Mouse (Mus musculus) stomach, embryonic 14.5 days (tissue): ENCODE results near the gene Slc22a2. TPM values are rescaled to one million over a fixed set of nuclear protein-coding genes. Genes with fewer than 3 reads are reported as not detected.
"Not testable (repeated sequence)": the region's sequence is repeated elsewhere in the genome, so short reads cannot be mapped to it uniquely, and the experiment has no call there.

ENCODE experiments used
- ATAC-seq: fragments of 200-750 bp; cut with Nextera tagmentation; 2 replicates; pipeline ENCODE4 v1.8.0; 2017; ENCODE audit warnings: low read depth, moderate TSS enrichment; ENCODE audit not compliant: insufficient number of reproducible peaks, insufficient read depth, low FRiP score
- H3K27ac ChIP-seq: fragments of 300-500 bp; sonication (generic); 2 replicates; pipeline ENCODE4 v1.5.1; 2014; ENCODE audit warnings: mild to moderate bottlenecking, low read length, moderate library complexity, mixed read lengths
- H3K27me3 ChIP-seq: fragments of 300-500 bp; sonication (generic); 2 replicates; pipeline ENCODE4 v1.6.1; 2014; ENCODE audit warnings: low read length, control low read depth, mixed read lengths; ENCODE audit not compliant: control insufficient read depth, insufficient read depth
- H3K36me3 ChIP-seq: fragments of 300-500 bp; sonication (generic); 2 replicates; pipeline ENCODE4 v1.6.1; 2014; ENCODE audit warnings: mild to moderate bottlenecking, control low read depth, low read length, moderate library complexity, mixed read lengths; ENCODE audit not compliant: control insufficient read depth, insufficient read depth
- H3K4me1 ChIP-seq: fragments of 300-500 bp; sonication (generic); 2 replicates; pipeline ENCODE4 v1.6.1; 2014; ENCODE audit warnings: low read length, control low read depth, mixed read lengths; ENCODE audit not compliant: control insufficient read depth, insufficient read depth
- H3K4me2 ChIP-seq: fragments of 300-500 bp; sonication (generic); replicated peaks from 2 replicates; pipeline ENCODE4 v1.6.1; 2014; ENCODE audit warnings: low read depth, low read length, control low read depth
- H3K4me3 ChIP-seq: fragments of 300-500 bp; sonication (generic); 2 replicates; pipeline ENCODE4 v1.5.1; 2014; ENCODE audit warnings: low read depth, low read length, control low read depth
- H3K9ac ChIP-seq: fragments of 300-500 bp; sonication (generic); replicated peaks from 2 replicates; pipeline ENCODE4 v1.6.1; 2014; ENCODE audit warnings: low read depth, mild to moderate bottlenecking, control low read depth, low read length, moderate library complexity, mixed read lengths
- H3K9me3 ChIP-seq: fragments of 300-500 bp; sonication (generic); 2 replicates; pipeline ENCODE4 v1.6.1; 2016; ENCODE audit warnings: low read depth, low read length, control low read depth; ENCODE audit not compliant: control insufficient read depth
- WGBS: fragments of 180-500 bp; shearing (Covaris S2); extraction: QIAGEN DNeasy Blood & Tissue Kit; methylation state at CpG from one replicate; pipeline ENCODE4 v1.1.7; 2014; 5-methylcytosine and 5-hydroxymethylcytosine counted together
- polyA plus RNA-seq: library from polyadenylated mRNA; unstranded; fragments of >200 nt; fragmentation: Nextera tagmentation; extraction: Ambion mirVana; gene quantifications from 2 replicates; pipeline ENCODE4 v1.2.1, GENCODE M21; 2014

The Slc22a2 gene
- not detected in 2 replicates for polyA plus RNA-seq

- no peak within 1 kb of the TSS for H3K27ac ChIP-seq
- peaks cover 5% of the 10 kb centered on the region; the same call in 1 of the 2 replicates for H3K4me1 ChIP-seq
- no peak for ATAC-seq
- H3K9me3 ChIP-seq, result no peaks in the 10 kb centered on the region
- no peak within 1 kb of the TSS for H3K4me2 ChIP-seq
- no peak within 1 kb of the TSS for H3K9ac ChIP-seq
- no peak within 1 kb of the TSS for H3K4me3 ChIP-seq
- no peaks in the 10 kb centered on the region for H3K27me3 ChIP-seq
- H3K36me3 ChIP-seq, result no peaks in the 10 kb centered on the region
- 46% methylated on average over 10 of the region's 10 CpGs for WGBS
Measured at GRCm38 (mm10) chr17:12583991-12584390, at the start of gene Slc22a2. TSS of gene Slc22a2 (plus strand) at chr17:12584132.

- no peak; the same call in 1 of the 2 replicates for ATAC-seq
- WGBS, result 43% methylated on average over 13 of the region's 13 CpGs
- no peak overlapping the region for H3K9ac ChIP-seq
Measured at GRCm38 (mm10) chr17:12534353-12535145, 49.4 kb upstream of the Slc22a2 start.

GRCm38 (mm10) chr17:12562215-12562614 lies 21.7 kb upstream of the Slc22a2 start:
- WGBS, result 80% methylated on average over 4 of the region's 4 CpGs
- no peak for ATAC-seq
- Histone ChIP-seq H3K4me3 (no peak overlapping the region), H3K9ac (no peak overlapping the region), H3K27ac (no peak overlapping the region), H3K4me2 (no peak overlapping the region), H3K4me1 (no peaks in the 10 kb centered on the region), H3K36me3 (no peaks in the 10 kb centered on the region), H3K27me3 (no peaks in the 10 kb centered on the region), H3K9me3 (no peaks in the 10 kb centered on the region; the same call in 1 of the 2 replicates)

More at GRCm38 (mm10) chr17:12534353-12535145, 49.4 kb upstream of the Slc22a2 start:
- 0 out of 2 replicates have a peak, but pooled peaks cover 4% of the 10 kb centered on the region for H3K4me1 ChIP-seq
- H3K27ac ChIP-seq, result no peak overlapping the region
- H3K4me3 ChIP-seq, result no peak overlapping the region
- no peaks in the 10 kb centered on the region for H3K36me3 ChIP-seq
- H3K27me3 ChIP-seq, result no peaks in the 10 kb centered on the region
- H3K4me2 ChIP-seq, result no peak overlapping the region
- no peaks in the 10 kb centered on the region for H3K9me3 ChIP-seq

GRCm38 (mm10) chr17:12564481-12565000 lies 19.4 kb upstream of the Slc22a2 start:
- not testable (repeated sequence) for H3K36me3 ChIP-seq, ATAC-seq, H3K27ac ChIP-seq, H3K4me3 ChIP-seq, H3K9me3 ChIP-seq, H3K4me1 ChIP-seq, H3K4me2 ChIP-seq, H3K27me3 ChIP-seq, H3K9ac ChIP-seq
- 42% methylated on average over 6 of the region's 6 CpGs for WGBS

GRCm38 (mm10) chr17:12565443-12565842 lies 18.5 kb upstream of the Slc22a2 start:
- no peaks in the 10 kb centered on the region for H3K36me3 ChIP-seq
- H3K4me3 ChIP-seq, result no peak overlapping the region
- WGBS, result 91% methylated on average over 6 of the region's 6 CpGs
- no peak overlapping the region for H3K9ac ChIP-seq
- no peak overlapping the region for H3K4me2 ChIP-seq
- H3K27me3 ChIP-seq, result no peaks in the 10 kb centered on the region
- H3K27ac ChIP-seq, result no peak overlapping the region
- ATAC-seq, result no peak
- no peaks in the 10 kb centered on the region for H3K9me3 ChIP-seq
- H3K4me1 ChIP-seq, result no peaks in the 10 kb centered on the region

- no peaks in the 10 kb centered on the region for H3K36me3 ChIP-seq
- 64% methylated on average over 6 of the region's 6 CpGs for WGBS
- H3K9me3 ChIP-seq, result no peaks in the 10 kb centered on the region
- H3K4me3 ChIP-seq, result no peak overlapping the region
- no peak overlapping the region for H3K27ac ChIP-seq
- H3K4me2 ChIP-seq, result no peak overlapping the region
- no peaks in the 10 kb centered on the region for H3K27me3 ChIP-seq
- no peaks in the 10 kb centered on the region for H3K4me1 ChIP-seq
- ATAC-seq, result no peak
- H3K9ac ChIP-seq, result no peak overlapping the region
Measured at GRCm38 (mm10) chr17:12571316-12571715, 12.6 kb upstream of the Slc22a2 start.

- no peak for ATAC-seq
- Histone ChIP-seq H3K27ac (no peak overlapping the region), H3K9ac (no peak overlapping the region), H3K4me3 (no peak overlapping the region), H3K36me3 (no peaks in the 10 kb centered on the region), H3K4me1 (no peaks in the 10 kb centered on the region), H3K9me3 (no peaks in the 10 kb centered on the region), H3K27me3 (no peaks in the 10 kb centered on the region), H3K4me2 (no peak overlapping the region)
- WGBS, result 62% methylated on average over 9 of the region's 9 CpGs
Measured at GRCm38 (mm10) chr17:12571924-12572463, 11.9 kb upstream of the Slc22a2 start.

GRCm38 (mm10) chr17:12575391-12575790 lies 8.5 kb upstream of the Slc22a2 start:
- 76% methylated on average over 6 of the region's 6 CpGs for WGBS
- no peak for ATAC-seq
- no peak overlapping the region for H3K4me2 ChIP-seq
- no peak overlapping the region for H3K9ac ChIP-seq
- H3K9me3 ChIP-seq, result no peaks in the 10 kb centered on the region
- H3K4me1 ChIP-seq, result no peaks in the 10 kb centered on the region
- no peaks in the 10 kb centered on the region for H3K27me3 ChIP-seq
- no peak overlapping the region for H3K4me3 ChIP-seq
- H3K36me3 ChIP-seq, result no peaks in the 10 kb centered on the region
- no peak overlapping the region for H3K27ac ChIP-seq
